Mouse (Mus musculus) thymus, postnatal 10 days (tissue): ENCODE results near the gene Mmab.

Source experiments
- DNase-seq, 2 experiments: peaks; one replicate each; pipeline ENCODE4 v3.0.0; 2021; ENCODE audit warnings: low spot score in 2 of 2

The Mmab gene

DNA sequence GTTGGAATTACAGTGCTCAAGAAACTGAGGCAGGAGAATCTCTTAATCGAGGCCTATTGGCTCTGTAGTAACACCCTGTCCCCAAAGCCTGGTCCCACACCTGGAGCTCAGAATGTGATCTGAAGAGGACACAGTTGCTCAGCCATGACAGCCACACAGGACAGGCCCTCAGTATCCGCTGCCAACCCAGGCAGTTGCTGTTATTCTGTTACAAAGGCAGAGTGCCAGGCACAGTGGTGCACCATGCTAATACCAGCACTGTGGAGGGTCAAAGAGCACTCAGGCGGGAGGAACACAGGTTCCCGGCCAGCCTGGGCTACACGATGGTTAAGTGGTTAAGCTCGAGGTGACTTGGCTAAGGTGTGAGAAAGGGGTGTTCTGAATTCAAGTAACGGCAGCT, 14.1 kb downstream of the Mmab start:
- no peak for DNase-seq

DNA sequence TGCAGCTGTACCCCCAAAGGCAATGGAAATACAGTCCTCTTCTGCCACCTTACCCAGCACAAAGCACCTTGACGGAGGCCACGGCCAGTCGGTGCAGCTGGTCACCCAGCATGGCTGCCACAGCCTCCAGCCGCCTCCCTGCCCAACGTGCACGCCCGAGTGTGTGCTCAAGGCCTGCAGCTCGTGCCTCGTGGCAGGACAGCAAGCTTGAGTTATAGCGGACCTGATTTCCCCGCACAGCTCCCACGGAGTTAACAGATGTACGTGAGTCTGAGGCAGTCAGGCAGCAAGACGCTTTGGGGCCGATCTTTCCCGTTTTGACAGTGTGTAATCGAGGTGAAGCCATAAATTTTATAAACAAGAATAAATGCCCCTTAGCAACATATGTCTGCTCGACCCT, 15.2 kb downstream of the Mmab start:
- no peak for DNase-seq

DNA sequence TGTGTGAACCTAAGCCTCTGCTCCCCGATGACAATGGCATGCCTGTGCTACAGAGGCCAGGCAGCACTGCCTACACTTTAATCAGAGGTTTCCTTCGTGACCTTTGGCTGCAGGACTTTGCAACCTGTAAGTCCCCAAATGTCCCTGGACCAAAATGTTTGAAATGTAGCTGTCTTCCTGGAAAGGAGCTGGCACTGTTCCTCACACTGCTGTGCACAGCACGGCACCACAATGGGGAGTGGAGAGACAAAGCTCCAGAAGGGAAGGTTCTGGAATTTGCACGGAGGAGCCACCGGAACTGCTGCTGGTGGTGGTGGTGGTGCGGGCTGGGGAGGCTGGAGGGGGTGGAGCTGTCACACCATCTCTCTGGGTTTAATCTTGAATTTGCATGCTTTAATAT, 17.1 kb downstream of the Mmab start:
- DNase-seq = no peak

DNA sequence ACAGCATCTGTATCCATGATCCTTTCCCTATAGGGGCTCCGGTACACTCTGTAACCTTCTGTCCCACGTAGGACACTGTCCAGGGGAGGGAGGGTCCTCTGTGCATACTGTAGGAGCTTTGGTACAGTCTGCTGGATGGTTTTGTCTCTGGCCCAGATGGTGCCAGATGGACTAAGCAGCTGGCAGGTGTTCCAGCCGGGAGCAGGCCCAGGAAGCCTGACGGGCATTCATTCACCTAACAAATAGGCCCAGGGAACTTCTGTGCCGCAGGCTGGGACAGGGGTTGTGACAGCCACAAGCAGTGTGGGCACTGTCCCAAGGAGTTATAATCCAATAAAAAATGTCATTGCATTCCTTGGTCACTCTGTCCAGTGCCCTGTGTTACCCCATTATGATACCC, 19.9 kb downstream of the Mmab start:
- DNase-seq = no peak

DNA sequence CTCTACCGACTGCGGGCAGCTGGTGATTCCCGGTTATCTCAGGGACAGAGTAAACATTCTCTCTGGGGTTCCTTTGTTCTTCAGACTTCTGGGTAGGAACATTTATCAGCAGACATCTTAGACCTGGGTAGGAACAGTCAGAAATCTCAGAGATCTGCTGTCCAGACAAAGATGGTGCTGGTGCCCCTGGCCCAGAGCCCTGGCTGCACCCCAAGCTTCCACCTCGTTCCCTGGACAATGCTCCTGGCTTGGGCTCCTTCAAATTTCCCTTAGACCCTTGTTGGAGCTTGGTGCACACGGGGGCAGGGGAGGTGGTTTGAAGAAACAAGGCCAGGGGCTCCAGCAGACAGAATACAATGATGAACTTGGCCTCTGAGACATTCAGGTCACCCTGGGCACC, 21.3 kb downstream of the Mmab start:
- DNase-seq = no peak

DNA sequence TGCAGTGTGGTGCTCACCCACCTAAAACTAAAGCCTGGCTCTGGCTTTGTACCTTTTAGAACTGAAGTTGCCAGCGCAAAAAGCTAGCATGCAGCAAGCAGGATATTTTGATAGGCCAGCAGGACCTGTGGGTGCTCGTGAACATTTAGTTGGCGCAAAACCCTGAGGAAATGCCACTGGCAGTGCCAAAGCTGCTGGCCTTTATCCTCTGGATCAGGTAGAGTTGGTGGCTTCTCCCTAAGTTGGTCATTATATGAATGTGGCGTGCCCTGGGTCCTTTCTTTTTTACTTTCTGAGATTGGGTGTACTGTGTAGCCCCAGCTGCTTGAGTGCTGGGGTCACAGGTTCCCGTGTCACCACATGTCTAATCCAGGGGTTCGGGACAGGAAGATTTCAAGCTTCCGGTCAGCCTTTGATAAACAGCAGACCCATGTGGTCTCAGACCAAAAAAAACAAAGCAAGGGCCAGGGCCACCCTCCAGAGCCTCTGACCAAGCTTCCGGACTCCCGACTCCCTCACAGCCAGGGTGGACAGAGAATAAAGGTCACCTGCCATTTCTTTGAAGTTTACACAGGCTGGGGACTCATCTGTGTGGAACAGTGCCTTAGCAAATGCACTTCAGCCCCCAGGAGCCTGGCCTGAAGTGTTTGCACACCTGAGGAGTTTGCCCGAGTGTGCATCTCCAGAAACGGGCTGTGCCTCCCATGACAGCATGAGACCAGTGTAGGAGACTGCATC, 22.1 kb downstream of the Mmab start:
- DNase-seq = no peak

DNA sequence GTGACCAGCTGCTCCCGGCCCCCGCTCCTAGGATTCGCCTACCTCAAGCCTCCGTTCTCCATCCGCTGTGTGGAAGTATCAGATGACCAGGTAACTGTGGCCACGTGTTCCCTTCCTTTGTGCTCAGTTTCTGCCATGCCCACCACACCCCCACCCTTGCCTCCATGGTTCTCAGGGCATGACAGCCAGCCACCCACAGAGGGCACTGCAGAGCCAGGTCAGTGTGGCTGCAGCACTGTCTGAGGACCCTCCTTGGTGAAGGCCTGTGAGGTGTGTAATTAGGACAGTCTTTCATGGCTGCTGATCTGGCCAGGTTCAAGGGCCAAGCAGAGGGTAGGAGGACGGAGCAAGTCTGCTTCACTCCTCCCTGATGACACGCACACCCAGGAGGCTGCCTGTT, 25.3 kb downstream of the Mmab start:
- peak in 1 of 2 experiments; percentile 10 for DNase-seq

DNA sequence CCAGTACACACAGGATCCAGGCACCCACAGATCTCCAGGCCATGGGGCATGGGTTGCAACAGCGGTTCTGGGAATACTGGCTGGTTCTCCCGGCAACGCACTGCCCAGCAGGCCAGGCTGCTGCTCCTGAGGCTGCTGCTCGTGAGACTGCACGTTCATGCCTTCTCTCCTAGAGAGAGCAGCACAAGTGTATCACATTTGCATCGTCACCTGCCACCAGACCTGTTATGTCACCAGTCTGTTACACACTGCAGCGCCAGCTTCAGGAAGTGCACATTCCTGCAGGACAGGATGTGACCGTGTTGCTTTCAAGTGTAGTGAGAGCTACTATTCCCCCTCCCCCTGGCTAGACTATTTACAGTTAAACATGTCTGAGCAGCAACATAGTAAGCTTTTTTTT, 27.0 kb downstream of the Mmab start:
- no peak for DNase-seq

DNA sequence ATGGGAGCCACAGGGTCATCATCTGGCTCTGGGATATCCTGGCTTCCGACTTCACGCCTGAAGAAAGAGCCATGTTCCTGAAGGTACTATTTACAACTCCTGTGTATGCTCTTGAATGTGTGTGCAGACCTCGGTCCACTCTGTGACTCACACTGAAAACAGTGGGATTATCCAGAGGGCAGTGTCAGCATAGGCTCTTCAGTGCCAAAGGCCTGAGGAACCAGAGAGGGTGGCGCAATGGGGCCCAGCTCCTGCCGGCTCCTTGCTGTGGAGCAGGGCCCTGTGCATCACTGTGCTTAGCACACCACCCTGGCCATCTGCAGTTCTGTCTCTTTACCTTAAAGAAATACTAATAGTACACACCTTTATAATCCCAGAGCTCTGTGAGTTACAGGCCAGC, 28.3 kb downstream of the Mmab start:
- no peak for DNase-seq

DNA sequence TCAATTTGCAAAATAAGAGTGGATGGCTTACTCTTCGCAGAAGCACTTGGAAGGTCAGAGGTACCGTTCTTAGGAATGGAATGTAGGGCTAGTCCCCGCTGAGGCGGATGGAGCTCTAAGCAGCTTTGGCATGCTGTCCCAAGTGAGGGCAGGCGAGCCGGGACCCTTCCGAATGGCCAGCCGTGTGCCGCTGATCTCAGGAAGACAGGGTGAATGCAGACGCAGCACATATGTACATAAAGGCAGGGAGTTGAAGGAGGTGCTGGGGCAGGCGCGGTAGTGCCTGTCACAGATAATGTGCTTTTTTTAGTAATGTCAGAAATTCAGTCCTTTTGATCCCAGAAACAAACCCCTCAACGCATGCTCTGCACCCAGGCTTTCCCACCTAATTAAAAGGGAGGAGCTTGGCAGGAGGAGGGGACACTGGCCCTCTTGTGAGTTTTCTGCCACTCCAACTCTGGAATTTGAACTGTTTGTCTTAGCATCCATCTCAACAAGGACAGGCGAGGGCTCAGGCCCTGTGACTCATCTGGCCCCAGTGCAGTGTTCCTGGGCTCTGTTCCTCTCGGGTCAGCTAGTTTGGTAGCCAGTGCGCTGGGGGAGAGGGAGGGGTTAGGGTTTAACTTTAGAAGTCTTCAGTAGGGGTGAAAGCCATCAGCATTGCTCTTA, 30.7 kb downstream of the Mmab start:
- DNase-seq = no peak

DNA sequence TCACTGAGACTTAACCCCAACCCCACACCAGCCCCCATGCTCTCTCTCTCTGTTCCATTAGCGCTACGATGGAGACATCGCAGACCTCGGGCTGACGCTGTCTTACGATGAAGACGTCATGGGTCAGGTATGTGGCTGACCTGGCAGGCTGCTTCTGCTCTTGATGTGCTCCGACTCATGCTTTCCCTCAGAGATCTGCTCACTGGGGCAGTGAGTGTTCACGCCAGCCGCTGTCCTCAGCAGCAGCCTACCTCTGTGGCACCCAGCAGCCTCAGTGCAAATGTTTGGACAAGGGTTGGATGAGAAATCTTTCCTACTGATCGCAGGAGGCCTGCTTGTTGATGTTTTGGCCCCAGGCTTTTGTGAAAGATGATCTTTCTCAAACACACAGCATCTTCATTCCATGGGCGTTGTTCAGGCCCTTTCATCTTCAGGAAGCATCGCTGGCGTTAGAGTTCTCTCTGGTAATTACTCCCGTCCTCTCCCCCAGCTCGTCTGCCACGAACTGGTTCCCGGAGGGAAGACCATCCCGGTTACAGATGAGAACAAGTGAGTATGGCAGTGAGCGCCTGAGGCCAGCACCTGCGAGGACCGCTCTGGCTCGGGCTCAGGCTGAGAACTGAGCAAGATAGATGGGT, 31.4 kb downstream of the Mmab start:
- no peak for DNase-seq

DNA sequence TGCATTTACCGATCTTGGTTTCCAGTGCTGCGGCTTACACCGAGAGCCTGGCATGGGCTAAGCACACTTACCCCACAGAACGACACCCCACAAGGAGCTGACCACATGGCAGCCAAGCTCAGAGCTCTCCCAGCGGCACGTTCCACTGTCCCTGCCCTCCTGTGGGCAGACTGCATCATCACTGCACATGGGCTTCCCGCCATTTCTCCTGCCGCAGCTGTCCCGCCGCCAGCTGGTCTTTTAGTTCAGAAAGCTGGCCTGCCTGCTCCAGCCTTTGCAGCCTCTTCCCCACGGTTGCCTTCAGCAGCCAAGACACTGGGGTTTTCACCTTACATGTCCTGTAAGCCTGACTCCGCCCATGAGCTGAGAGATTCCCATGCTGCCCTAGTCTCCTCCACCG, 33.4 kb downstream of the Mmab start:
- DNase-seq = no peak

DNA sequence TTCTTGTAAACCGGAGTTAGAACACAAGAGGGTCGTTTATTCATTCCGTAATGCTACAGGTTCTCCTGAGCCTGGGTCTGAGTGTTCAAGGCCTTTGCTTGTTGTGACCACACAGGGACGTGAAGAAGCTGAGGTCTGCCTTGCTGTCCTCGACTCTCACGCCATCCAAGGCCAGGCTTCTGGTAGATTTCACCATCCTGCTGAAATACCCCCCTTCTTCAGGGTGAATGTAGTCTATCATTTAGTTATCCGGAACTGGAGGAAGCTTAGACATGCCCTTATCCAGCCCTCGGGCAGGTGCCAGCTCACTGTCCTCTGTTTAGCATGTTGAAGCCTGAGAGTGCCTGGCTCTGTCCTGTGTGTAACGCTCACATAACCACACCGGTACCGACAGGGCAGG, 35.0 kb downstream of the Mmab start:
- no peak for DNase-seq

DNA sequence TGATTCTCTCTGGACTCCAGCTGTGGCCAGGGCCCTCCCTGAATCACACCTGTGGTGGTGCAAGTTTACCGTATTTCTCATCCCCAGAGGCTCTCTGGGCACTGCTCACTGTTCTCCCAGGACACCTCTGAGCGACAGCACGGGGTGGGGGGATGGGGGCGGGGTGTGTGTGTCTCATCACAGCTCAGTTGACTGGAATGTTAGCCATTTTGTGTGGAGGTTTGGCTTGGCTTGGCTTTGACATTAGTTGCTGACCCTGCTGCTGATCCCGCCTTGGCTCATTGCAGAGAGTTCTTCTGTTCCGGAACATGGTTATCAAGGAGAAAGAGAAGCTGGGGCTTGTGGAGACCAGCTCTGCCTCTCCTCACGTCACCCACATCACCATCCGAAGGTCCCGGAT, 36.0 kb downstream of the Mmab start:
- DNase-seq = no peak

DNA sequence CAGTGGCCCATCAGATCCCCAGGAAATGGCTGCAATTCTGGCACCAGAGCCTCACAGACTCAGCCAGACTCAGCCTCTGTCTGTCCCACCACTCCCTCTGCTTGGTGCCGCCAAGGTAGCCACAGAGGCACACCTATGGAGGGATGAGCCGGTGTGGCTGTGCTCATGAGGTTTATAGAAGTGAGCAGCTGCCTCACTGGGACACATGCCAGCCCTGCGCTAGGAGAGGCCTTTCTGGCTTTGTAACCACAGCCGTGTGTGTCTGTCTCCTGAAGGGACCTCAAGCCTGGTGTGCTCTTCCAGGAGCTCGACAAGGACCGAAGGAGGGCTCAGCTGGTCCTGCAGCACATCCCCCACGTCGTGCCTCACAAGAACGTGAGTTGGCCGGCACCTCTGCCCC, 36.6 kb downstream of the Mmab start:
- DNase-seq = no peak

DNA sequence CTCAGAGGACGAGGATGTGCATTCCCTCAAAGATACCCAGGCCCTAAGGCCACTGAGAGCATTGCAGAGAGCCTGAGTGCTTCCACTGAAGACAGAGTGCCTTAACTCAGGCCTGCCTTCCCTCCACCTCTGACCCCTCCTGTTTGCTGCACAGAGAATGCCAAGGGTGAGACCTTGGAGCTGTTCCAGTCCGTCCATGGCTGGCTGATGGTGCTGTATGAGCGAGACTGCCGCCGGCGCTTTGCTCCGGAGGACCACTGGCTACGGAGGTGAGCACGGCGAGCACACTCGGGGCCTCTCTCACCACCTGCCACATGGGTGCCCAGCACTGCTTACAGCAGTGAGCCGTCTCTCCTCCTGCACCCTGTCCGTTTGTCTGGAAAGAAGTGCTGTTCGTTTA, 37.3 kb downstream of the Mmab start:
- no peak for DNase-seq

DNA sequence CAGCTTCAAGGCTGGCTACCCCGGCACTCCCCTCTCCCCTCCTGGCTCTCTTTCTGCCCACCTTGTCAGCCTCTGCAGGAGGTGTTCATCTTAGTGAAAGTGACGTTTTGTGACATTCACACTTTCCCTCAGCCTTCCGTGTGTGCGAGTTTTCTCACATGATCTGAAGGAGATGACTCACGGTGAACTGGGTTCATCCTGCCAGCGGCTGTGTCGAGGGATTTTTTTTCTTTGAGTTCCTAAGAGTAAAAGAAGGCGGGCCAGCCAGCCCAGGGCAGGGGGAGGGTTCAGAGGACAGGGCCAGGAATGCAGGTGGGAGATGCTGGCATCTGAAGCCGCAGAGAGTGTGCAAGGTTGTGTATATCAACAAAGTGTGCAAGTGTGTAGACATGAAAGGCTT, 50.7 kb downstream of the Mmab start:
- DNase-seq = no peak

DNA sequence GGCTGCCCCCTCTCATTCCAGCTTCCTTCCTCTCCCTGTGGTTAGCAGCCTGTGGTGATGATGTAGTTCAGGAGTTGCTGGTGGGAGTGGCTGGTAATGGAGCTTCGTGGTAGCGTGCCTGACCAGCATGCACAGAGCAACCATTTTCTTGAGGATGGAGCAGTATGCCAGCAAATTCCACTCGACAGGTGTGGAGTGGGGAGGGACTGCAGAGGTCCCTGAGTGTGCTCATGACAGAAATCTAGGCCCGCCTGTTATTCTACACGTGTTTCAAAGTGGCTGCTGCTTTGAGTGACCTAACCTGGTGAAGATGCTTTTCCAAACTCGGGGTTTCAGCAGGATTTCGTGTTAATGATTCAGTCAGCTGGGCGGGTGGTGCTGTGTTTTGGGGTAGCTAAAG, 59.4 kb downstream of the Mmab start:
- DNase-seq = no peak

DNA sequence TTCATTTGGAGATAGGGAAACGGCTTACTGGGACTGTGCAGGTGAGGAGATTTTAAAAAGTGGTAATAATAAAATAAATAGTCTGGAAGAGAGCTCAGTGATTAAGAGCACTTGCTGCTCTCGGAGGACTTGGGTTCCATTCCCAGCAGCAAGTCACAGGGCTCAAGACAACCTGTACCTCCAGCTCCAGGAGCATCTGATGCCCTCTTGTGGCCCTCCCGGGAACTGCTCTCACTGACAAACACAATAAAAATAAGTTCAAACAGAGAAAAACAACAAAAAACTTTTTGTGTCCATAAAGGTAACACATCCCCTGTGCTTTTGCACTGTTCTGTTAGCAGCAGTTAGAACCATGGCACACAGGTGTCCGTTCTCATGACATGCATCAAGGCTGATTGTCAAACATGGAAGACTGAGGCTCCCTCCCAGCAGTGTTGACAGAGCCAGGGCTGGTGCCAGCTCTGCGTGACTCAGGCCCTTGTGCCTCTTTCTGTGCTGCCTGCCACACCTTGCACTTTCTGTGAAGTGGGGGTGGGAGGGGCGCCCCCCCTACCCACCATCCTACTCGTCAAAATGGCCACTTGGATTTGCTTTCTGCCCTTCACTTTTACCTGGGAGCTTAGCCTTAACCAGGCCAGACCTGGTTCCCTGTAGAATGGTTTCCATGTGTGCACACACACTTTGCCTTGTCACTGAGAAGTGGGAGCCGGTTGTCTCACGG, 60.5 kb downstream of the Mmab start:
- DNase-seq = peak in 1 of 2 experiments; percentile 67
